Mouse (Mus musculus) heart, postnatal 25 days (tissue): ENCODE measurements around the gene Ngly1. TPM values are rescaled to one million over a fixed set of nuclear protein-coding genes. Genes with fewer than 3 reads are reported as not detected.

ENCODE experiments used
- DNase-seq: peaks from one replicate; pipeline ENCODE4 v3.0.0; 2022; ENCODE audit warnings: low spot score
- intact Hi-C: fragments of 180-260 bp; cut with DNase I; formaldehyde crosslinking; loops from one replicate; pipeline ENCODE4 v1.15.1; 2025
- total RNA-seq, 2 experiments: library from RNA; stranded (reverse); gene quantifications; 2 replicates each; pipeline ENCODE4 v1.2.3; 2021

Gene Ngly1
- total RNA-seq = 10 to 100 TPM; 31.9 to 40.8 TPM

DNA sequence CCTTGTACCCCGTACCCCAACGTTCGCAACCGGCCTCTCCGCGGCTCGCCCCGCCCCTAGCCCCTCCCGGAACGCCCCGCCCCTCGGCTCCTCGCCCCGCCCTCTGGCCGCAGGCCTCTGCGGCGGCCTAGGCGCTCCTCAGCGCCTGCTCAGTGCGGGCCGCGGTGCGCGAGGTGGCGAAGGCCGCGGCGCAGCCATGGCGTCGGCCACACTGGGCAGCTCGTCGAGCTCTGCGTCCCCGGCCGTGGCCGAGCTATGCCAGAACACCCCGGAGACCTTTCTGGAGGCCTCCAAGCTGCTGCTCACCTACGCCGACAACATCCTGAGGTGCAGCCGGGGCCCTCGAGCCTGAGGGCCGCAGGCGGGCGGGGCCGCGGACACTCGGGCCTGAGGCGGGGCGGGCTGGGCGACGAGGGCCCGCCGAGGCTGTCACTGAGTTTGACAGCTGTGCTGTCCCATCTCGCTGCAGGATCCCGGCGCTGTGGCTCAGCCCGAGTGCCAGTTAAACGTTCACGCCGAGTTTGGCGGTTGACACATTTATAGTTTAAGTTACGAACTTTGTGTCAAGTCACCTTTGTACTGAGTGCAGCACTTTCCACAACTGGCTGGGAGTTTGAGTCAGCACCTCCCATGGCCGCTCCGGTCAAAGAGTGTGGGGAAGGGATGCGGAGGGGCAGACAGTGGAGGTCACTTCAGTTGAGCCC, at the start of gene Ngly1, which contains the start of gene Oxsm:
Ngly1 (plus strand) TSS at position 110 of the 704 bp plus-strand sequence.
Oxsm (minus strand) TSS at position 638 of the 704 bp plus-strand sequence.
- intact Hi-C loops = loop anchor here (5.0 to 10.0 kb wide), 3 partner anchors 63 to 305 kb away; partner anchors contain the start of gene Top2b
- DNase-seq = peak; percentile 74

DNA sequence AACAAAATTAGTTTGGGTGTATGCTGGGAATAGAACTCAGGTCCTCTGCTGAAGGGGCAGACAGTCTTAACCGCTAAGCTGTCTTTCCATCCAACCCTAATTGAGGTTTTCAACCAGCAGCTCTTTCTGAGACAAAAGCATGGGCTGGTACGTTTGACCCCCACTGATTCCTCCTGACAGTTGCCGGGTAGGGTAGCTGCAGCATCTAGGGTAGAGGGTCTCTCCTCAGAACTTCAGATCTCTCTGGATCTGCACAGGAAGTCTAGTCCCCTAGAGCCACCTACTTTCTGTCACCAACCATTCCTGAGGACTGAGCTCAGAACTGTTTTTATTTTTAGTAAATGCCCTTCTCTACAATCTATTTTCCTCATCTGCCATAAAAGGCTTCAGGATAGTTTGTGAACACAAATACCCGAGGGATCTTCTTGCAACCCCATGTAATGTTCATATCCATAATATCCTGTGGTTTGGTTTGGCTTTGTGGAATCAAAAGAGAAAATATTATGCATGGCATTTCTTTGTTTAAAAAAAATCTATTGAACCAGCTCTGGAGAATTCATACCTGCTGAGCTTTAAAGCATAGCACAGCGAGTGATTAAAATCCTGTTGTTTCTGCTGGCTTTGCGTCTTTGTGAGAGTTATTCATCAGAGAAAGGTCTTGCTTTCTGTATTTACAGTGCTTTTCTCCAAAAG, 48.7 kb upstream of the Ngly1 start:
- intact Hi-C loops = no loop called here

DNA sequence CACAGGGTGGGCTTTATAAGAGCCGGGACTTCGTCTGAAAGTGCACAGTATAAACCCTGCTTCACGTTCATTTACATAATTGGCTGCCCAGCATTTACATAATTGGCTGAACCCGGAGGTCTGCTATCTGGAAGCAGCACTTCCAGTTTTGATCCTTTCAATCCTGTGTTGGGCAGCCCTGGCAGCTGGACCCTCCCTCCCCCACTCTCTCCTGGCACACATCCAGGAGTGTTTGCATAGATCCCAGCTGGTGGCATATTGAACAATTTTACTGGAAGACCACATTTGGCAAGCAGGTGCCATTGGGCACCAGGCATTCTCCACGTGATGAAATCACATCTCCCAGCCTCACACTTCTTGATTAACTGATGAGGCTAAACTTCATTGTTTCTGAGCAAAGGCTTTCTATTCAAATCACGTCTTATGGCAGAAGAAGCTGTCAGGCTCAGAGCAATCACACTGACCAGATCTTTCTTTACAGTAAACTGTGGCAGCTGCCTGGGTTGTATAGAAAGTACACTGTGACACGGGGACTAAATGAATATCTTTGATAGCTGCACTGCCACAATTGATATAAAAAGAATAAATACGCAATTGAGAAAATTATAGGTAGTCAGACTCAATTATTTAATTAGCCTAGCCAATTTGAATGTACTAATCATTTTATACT, 48.0 kb upstream of the Ngly1 start:
- intact Hi-C loops = no loop called here
- no peak for DNase-seq

More for the DNA sequence above, 48.7 kb upstream of the Ngly1 start:
- no peak for DNase-seq

DNA sequence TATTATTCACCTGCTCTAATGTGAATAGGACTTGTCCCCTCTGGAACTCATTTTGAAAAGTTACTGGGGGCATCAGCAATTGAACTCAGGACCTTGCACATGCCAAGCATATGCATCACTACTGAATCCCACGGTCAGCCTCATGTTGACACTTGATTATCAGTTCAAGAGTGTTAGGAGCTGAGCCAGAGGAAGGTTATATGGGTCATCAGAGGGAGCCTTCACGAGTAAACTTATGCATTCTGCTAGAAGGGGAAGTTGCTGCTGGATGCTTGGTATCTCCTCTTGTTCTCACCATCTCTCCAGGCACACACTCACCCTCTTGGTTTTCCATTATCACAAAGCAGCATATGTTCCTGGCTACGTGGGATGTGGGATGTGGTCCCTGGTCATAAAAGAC, 47.4 kb upstream of the Ngly1 start:
- intact Hi-C loops = no loop called here
- DNase-seq = no peak

DNA sequence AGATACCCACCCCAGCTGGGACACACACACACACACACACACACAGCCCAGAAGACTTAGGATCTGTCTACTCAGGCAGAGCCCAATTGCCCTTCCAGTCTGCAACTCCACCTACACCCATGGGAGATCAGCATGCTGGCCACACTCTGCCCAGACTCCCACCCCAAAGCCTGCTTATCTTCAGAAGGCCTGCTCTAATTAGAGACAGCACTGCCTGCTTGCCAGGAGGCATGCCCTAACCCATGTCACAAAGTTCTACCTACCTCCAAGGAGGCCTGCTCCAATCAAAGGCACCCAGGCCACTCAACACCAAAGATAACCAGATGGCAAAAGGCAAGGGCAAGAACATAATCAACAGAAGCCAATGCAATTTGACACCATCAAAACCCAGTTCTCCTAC, 41.4 kb upstream of the Ngly1 start:
- no peak for DNase-seq
- intact Hi-C loops = no loop called here

DNA sequence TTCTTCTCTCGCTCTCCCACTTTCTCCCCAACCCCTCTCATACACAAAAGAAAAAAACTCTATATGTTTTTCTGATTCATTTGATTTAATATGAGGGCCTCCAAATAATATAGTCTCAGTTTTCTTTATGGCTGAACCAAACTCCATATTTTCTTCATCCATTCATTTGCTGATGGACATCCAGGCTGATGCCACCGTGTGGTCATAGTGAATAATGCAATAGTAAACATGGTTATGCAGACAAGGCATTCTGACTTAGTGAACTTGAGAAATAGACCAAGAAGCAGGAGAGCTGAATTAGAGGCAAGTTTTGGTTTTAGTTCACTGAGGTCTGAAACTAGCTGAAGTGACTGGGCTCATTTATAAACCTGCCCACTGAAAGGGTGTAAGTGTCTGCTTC, 30.1 kb upstream of the Ngly1 start:
- DNase-seq = no peak

DNA sequence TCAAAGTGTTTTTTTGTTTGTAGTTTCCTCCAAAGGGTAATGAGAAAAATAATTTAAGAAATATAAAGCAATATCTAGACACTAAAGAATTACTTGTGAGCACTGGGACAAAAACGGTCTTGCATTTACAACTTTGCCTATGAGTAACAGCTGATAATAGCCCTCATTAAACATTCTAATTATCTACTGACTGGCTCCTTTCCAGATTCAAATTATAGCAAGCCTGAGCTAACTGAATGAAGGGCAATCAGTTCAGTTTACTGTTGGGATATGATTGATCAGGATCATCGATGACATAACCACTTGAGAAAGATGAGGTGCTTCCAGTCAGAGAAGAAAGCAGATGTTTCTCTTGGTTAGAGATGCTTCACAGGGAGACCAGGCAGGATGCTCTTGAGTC, 19.7 kb upstream of the Ngly1 start:
- DNase-seq = no peak
- intact Hi-C loops = no loop called here

More for the DNA sequence above, 30.1 kb upstream of the Ngly1 start:
- intact Hi-C loops = no loop called here

DNA sequence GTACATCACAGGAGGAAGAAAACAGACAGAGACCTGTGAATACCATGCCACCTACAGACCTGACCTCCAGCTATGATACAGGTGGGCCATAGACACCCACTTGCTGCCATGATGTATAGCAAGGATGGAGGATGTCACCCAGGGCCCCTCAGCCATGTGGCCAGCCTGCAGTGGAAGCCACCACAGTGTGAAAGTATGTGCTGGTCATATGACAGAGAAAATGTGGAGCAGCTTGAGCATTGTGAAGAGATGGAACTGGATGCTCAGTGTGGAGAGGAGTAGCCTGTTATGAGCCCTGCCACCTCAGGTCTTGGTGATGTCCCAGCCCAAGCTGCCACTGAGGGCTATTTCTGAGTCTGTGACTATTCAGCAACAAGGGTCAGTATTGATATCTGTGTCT, 18.5 kb upstream of the Ngly1 start:
- intact Hi-C loops = no loop called here
- DNase-seq = no peak

DNA sequence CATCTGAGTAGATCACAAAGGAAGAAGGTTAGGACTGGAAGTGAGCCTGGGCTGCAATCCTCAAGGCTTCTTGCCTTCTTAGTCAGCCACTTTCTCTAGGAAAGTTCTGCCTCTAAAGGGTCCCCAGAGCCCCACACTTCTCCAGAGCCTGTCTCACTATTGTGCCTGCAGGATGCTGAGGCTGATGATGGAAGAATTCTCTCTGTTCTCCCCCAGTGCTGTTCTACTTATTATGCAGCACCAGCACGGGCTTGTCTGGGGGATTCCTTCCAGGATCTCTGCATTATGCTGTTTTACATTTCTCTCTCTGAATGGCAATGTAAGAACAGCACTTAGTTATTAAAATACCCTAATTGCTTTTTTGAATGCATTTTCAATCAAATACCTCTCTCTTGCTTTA, 15.6 kb upstream of the Ngly1 start:
- intact Hi-C loops = no loop called here
- no peak for DNase-seq

DNA sequence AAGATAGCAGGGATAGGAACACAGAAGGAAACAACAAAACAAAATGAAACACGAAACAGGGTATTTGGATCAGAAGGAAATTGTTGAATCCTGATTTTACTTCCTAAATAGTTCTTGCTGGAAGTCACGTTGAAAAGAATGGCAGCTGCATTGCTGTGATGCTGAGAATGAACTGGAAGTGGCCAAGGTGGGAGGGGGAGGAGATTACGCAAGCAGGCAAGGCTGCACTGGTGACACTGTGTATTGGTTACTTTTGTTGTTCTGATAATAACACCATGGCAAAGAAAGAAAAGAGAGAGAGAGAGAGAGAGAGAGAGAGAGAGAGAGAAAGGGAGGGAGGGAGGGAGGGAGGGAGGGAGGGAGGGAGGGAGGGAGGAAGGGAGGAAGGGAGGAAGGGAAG, 12.6 kb upstream of the Ngly1 start:
- intact Hi-C loops = no loop called here
- DNase-seq = no peak

DNA sequence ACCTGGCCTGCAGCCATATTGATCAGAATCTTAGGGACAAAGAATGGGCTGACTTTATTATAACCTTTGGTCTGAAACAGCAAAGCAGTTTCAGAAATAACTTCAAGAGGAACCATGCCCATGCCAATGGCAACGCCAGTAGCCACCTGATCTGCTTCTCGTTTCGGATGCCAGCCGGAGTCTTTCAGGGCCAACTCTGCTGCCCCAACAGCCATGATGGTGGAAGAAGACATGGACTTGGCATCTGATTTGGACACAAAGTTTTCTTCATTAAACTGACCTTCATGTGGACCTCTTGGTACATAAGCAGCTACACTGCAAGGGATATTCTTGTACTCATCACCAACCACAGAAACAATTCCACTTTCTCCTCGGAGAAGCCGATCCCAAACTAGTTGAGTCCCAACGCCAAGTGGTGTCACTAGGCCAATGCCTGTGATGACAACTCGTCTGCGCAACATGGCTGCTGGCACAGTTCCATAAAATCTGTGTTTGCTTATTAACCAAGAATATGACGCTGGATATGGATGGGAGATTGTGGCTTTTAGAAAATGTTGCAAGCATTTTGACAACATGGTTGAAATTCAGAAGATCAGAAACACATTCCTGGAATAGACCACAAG, 6.8 kb upstream of the Ngly1 start:
- no peak for DNase-seq
- intact Hi-C loops = loop anchor here (10.0 kb wide), 1 partner anchor 312 kb away; no protein-coding TSS in a partner anchor

DNA sequence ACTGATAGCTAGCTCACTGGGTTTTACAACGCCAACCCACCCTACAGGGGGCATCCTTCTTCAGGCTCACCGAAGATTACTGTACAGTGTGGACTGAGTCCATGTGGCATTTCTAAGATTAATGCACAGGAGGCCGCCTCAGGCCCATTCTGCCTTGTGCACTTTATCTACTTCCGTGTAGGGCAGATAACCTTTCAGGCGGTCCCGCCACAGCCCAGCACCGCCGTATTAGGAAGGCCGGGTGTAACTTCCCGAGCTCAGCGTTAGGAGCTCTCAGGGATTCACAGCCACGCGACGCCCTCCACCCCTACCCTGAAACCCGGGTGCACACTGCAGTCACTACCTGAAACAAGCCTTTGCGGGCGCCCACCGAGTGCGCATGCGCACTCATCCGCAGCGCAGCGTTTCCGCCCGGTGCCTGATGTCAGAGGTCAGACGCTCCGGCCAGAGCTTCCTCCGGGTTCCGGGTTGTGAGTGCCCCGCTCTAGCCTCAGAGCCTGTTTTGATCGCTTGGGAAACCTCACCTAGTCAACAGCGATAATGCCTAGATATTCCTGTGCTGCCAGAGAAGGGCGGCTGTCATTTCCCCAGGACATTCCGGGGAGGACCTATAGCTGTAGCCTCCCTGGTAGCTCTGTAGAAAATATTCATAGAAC, 6.0 kb upstream of the Ngly1 start:
- DNase-seq = peak; percentile 84
- intact Hi-C loops = loop anchor here (10.0 kb wide), 1 partner anchor 312 kb away; no protein-coding TSS in a partner anchor

DNA sequence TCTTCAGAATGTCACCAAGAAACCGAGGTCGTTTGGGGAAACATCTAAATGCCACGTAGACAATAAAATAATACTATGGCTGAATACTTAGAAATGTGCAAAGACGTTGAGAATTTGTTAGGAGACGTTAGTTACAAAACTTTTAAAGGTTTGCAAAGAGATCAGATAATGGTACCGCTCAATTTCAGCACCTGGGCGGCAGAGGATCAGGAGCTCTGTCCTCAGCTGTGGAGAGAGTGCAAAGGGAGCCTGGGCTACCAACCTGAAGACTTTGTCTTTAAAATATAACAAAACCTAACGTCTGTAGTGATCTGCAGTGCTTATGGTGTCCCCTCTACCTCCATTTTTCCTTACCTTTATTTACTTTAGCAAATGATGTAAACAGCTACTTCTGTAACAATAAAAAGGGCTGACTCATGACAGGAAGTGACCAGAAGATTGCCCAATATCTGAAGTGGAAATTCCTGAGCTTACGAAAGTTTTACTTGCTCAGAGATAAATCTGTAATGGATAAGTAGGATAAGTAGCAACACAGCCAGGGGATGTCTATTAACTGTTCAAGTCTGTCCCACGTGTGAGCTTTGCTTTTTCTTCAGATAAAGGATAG, 5.4 kb upstream of the Ngly1 start:
- no peak for DNase-seq
- intact Hi-C loops = loop anchor here (10.0 kb wide), 1 partner anchor 311 kb away; no protein-coding TSS in a partner anchor

DNA sequence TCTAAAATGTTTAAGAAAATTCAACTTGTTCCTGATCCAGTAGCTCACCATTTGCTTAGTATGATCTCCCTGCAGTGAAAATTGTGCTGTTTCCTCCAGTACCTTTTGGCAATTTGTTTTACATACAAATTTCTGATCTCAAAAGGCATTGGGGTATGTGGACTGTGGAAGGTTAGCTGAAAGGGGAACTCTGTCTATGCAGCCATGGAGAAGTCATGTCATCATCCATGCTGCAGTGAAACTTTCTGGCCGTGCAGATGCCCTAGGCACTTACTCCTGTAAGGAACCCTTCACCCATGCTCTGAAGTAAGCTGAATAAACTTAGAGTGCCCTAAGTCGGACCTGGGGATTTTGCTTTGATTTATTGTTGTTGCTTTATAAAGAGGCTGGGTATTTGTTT, 4.7 kb upstream of the Ngly1 start:
- no peak for DNase-seq
- intact Hi-C loops = loop anchor here (10.0 kb wide), 1 partner anchor 310 kb away; no protein-coding TSS in a partner anchor

DNA sequence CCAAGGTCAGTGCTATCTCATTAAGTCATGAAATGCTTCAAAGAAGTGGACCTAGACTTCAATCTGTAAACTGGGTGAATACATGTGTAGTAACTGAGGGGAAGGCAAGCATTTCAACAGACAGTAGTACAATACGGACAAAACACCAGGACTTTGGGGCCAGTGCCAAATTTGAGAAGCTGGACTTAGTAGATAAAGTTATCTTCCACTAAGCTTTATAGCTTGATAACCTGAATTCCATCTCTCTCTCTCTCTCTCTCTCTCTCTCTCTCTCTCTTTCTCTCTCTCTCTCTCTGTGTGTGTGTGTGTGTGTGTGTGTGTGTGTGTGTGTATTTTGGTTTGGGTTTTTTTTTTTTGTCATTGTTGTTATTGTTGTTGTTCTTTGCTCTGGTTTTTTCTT, 4.0 kb upstream of the Ngly1 start:
- DNase-seq = no peak
- intact Hi-C loops = loop anchor here (5.0 to 10.0 kb wide), 3 partner anchors 67 to 310 kb away; partner anchors contain the start of gene Top2b

DNA sequence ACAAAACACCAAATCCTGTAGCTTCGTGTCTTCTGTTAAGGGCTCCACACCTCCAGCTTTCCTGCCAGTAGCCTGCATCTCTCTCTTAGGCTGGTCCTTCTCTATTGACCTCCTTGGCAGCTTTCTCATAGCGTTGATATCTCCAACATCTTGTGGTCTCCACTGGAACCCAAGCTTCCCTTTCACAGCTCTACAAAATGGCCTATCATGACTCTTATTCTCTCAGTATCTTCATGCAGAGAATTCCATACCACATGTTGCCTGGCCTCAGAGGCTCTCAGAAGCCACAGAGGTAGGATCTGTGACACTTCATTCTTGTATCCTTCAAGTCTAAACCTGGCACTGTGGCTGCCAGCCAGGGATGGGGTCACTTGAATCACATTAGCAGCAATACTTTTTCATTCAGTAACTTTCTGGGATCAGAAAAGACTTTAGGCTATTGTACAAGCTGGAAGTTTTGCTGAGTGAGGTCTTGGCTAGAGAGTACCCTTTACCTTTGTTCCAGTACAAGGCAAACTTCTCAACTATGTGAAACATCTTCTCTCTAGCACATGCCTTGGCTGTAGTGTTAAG, 2.7 kb upstream of the Ngly1 start:
- no peak for DNase-seq
- intact Hi-C loops = loop anchor here (5.0 to 10.0 kb wide), 3 partner anchors 66 to 308 kb away; partner anchors contain the start of gene Top2b

DNA sequence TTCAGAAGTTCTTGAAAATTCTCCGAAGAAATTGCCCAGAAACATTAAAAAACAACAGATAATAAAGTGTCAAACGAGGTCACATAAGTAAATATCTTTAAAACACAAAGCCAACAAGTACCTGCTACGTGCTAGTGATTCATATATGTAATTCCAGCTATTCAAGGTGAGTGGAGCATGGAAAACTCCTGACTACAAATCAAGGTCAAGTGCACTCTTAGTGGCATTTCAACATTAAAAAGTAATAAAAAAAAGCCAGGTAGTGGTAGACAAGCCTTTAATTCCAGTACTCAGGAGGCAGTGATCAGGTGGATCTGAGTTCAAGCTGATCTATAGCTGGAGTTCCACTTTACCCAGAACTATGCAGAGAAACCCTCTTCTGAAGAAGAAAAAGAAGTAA, 945 bp upstream of the Ngly1 start:
- DNase-seq = no peak
- intact Hi-C loops = loop anchor here (5.0 to 10.0 kb wide), 3 partner anchors 64 to 307 kb away; partner anchors contain the start of gene Top2b

DNA sequence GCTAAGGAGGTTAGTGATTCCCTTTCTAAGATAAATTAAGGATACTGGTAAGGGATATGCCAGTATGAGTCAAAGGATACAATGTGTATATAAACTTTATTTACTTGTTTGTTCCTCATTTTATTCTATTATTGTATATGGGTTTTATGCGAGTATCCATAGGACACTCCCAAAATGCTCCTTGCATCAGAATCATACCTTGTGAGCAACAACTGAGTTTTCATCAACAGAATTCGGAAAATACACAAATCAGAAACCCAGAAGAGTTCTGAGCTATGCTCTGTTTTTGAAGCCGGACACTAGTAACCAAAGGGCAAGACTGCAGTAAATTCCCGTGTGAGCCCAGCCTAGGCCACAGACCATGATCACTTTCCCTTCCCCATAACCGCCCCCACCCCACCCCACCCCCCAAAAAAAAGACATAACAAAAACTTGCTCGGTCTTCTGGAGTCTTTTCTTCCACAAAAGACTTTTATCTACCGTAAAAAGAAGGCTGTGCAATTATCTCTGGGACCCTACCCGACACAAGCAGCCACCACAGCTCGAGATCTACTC, 400 bp upstream of the Ngly1 start:
- DNase-seq = no peak
- intact Hi-C loops = loop anchor here (5.0 to 10.0 kb wide), 3 partner anchors 64 to 306 kb away; partner anchors contain the start of gene Top2b
